Mouse (Mus musculus): ENCODE data around the gene Fgfrl1. TPM values are rescaled to one million over a fixed set of nuclear protein-coding genes. Genes with fewer than 3 reads are reported as not detected.
A peak's percentile ranks its signal among the peaks of the same experiment; 100 is the strongest.

Gene Fgfrl1
- total and polyA plus RNA-seq, 3 experiments = 17.6 to 36.5 (median 21.6) TPM

DNA sequence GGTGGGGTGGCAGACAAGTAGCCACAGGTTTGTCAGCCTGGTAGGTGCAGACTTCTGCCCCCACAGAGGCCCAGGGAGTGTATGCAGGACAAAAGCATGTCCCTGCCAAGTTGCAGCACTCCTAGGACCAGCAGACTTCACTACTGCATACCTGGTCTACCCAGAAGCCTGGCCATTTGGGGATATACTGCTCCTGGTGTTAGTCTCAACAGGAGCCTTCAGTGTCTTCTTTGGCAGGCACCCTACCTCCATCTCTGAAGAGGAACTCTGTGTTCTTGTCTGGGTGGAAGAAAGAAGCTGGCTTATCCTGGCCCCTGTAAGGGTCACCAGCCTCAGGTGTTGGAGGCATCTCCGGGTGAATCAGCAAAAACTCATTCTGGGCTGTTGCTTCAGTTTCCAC lies 23.8 kb downstream of the Fgfrl1 start:
- H3K36me3 ChIP-seq (ENCODE audit: control insufficient read depth, insufficient read depth, low read length) = no peaks in the 10 kb centered on the region
- TF ChIP-seq CTCF (IDR thresholded peaks at IDR 0.05) = no peak
- TF ChIP-seq EP300 (IDR thresholded peaks at IDR 0.05; ENCODE audit: insufficient read depth, low read depth, low read length) = no peak
- TF ChIP-seq POLR2A (IDR thresholded peaks at IDR 0.05; ENCODE audit: insufficient read depth, low read depth, low read length) = no peak
- no peak overlapping the region for H3K27ac ChIP-seq
- 74% methylated on average over 1 of the region's 1 CpGs for WGBS
- no peak overlapping the region for H3K4me3 ChIP-seq
- intact Hi-C loops (cut with DNase I) = no loop called here
- H3K9ac ChIP-seq (ENCODE audit: low read depth, low read length) = no peak overlapping the region
- H3K27me3 ChIP-seq (ENCODE audit: control insufficient read depth, insufficient read depth, low read length) = no peaks in the 10 kb centered on the region
- DNase-seq = no peak
- no peaks in the 10 kb centered on the region for H3K79me2 ChIP-seq (replicated peaks; ENCODE audit: control insufficient read depth, insufficient read depth, low read length)
- peaks cover 4% of the 10 kb centered on the region for H3K4me1 ChIP-seq (ENCODE audit: control insufficient read depth, insufficient read depth, low read length)

DNA sequence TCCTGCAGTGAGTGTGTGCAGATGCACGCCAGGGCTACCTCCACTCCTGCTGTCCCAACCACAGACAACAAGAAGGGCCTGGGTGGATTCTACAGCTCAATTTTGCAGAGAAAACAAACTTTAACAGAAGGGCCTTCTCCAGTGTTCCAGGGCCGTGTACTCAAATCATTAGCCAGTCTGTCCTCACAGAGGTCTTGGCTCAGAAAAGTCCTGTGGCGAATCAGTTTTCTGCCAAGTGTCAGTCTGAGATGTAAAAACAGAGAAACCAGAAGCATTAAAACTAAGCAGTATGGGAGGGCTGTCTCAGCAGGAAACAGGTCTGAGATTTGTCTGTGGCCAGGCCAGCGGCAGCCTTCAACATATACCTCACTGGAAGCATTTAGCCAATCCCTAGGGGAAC lies 25.9 kb downstream of the Fgfrl1 start:
- TF ChIP-seq POLR2A (IDR thresholded peaks at IDR 0.05; ENCODE audit: insufficient read depth, low read depth, low read length) (no peak), EP300 (IDR thresholded peaks at IDR 0.05; ENCODE audit: insufficient read depth, low read depth, low read length) (no peak), CTCF (IDR thresholded peaks at IDR 0.05) (no peak)
- Histone ChIP-seq H3K4me1 (ENCODE audit: control insufficient read depth, insufficient read depth, low read length) (peaks cover 4% of the 10 kb centered on the region), H3K9ac (ENCODE audit: low read depth, low read length) (no peak overlapping the region), H3K4me3 (no peak overlapping the region), H3K27me3 (ENCODE audit: control insufficient read depth, insufficient read depth, low read length) (no peaks in the 10 kb centered on the region), H3K36me3 (ENCODE audit: control insufficient read depth, insufficient read depth, low read length) (no peaks in the 10 kb centered on the region), H3K79me2 (replicated peaks; ENCODE audit: control insufficient read depth, insufficient read depth, low read length) (no peaks in the 10 kb centered on the region), H3K27ac (no peak overlapping the region)
- no peak for DNase-seq
- WGBS = 54% methylated on average over 4 of the region's 4 CpGs
- intact Hi-C loops (cut with DNase I) = no loop called here

DNA sequence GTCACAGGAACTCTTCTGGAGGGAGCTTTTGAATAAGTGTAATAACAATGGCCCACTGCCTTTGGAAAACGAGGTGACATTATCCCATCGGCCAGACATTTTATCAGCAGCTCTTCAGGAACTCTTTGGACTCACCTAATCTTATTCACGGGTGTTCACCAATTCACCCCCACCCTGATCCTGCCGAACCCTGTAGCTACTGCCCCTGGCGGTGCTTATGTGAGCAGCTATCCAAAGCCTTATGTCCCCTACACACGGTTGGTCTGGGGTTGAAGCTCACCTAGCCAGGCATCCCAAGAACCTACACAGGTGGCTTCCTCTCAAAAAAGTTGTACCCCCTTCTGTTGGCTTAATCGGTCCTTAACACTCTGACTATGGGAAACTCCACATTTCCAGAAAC lies 27.6 kb downstream of the Fgfrl1 start:
- 44% methylated on average over 7 of the region's 7 CpGs for WGBS
- H3K4me1 ChIP-seq (ENCODE audit: control insufficient read depth, insufficient read depth, low read length) = no peaks in the 10 kb centered on the region
- no peaks in the 10 kb centered on the region for H3K36me3 ChIP-seq (ENCODE audit: control insufficient read depth, insufficient read depth, low read length)
- H3K27me3 ChIP-seq (ENCODE audit: control insufficient read depth, insufficient read depth, low read length) = no peaks in the 10 kb centered on the region
- H3K27ac ChIP-seq = no peak overlapping the region
- no peak for DNase-seq
- no peaks in the 10 kb centered on the region for H3K79me2 ChIP-seq (replicated peaks; ENCODE audit: control insufficient read depth, insufficient read depth, low read length)
- no peak overlapping the region for H3K4me3 ChIP-seq
- intact Hi-C loops (cut with DNase I) = no loop called here
- no peak for TF ChIP-seq POLR2A (IDR thresholded peaks at IDR 0.05; ENCODE audit: insufficient read depth, low read depth, low read length)
- no peak for TF ChIP-seq EP300 (IDR thresholded peaks at IDR 0.05; ENCODE audit: insufficient read depth, low read depth, low read length)
- TF ChIP-seq CTCF (IDR thresholded peaks at IDR 0.05) = no peak
- no peak overlapping the region for H3K9ac ChIP-seq (ENCODE audit: low read depth, low read length)

DNA sequence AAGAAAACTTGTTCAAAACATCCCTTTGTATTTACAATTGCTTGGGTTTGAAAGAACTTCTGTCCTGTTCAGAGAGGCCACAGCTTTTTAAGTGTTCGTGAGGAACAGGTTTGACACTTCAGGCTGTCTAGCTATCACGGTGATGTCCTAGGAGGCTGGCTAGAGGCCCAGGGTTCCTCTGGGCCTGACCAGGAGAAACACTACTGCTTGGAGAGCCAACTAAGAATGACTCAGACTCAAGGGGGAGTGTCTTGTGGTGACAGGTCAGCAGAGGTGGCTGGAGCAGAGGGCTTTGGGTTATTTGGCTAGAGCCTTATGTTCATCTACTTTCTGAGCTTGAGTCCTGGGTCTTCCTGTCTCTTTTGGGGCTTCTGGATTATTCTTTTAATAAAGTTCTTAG lies 31.8 kb downstream of the Fgfrl1 start:
- no peaks in the 10 kb centered on the region for H3K4me1 ChIP-seq (ENCODE audit: control insufficient read depth, insufficient read depth, low read length)
- no peak overlapping the region for H3K9ac ChIP-seq (ENCODE audit: low read depth, low read length)
- WGBS = 9% methylated on average over 2 of the region's 2 CpGs
- H3K27me3 ChIP-seq (ENCODE audit: control insufficient read depth, insufficient read depth, low read length) = no peaks in the 10 kb centered on the region
- intact Hi-C loops (cut with DNase I) = no loop called here
- H3K79me2 ChIP-seq (replicated peaks; ENCODE audit: control insufficient read depth, insufficient read depth, low read length) = no peaks in the 10 kb centered on the region
- H3K4me3 ChIP-seq = no peak overlapping the region
- DNase-seq = no peak
- H3K27ac ChIP-seq = no peak overlapping the region
- H3K36me3 ChIP-seq (ENCODE audit: control insufficient read depth, insufficient read depth, low read length) = no peaks in the 10 kb centered on the region
- TF ChIP-seq POLR2A (IDR thresholded peaks at IDR 0.05; ENCODE audit: insufficient read depth, low read depth, low read length) (no peak), EP300 (IDR thresholded peaks at IDR 0.05; ENCODE audit: insufficient read depth, low read depth, low read length) (no peak), CTCF (IDR thresholded peaks at IDR 0.05) (no peak)

DNA sequence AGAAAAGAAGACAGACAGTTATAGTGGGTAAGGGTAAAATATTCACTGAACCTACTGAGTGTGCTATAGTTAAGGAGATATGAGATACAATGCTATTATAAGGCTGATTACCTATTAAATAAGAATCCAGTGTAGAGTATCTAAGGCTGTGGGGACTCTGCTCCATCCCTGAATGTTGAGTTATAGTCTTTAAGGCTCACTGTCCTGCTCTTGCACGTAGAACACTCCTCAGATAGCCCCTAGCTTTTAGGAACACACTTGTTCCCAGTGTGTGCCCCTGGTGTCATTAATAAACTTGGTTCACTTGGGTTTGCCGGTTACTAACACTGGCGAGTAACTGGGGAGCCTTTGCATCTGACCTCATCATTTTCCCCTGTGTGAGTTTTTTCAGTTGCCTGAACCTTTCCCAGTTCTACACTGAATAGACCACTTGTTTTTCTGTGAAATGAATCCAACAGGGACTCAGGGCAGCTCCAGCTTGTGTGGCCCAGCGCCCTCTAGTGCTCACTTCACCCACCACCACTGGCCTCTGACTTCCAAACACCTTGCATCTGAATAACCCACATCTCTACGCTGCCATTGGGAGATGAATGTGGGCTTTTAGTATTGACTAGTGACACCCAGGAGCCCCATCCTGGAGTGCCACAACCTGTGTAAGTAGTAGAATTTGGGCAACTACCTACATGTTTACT lies 34.5 kb downstream of the Fgfrl1 start:
- WGBS = 18% methylated on average over 5 of the region's 5 CpGs
- H3K36me3 ChIP-seq (ENCODE audit: control insufficient read depth, insufficient read depth, low read length) = no peaks in the 10 kb centered on the region
- DNase-seq = peak; percentile 57 to 71
- H3K9ac ChIP-seq (ENCODE audit: low read depth, low read length) = no peak overlapping the region
- no peak overlapping the region for H3K27ac ChIP-seq
- no peak overlapping the region for H3K4me3 ChIP-seq
- no peaks in the 10 kb centered on the region for H3K4me1 ChIP-seq (ENCODE audit: control insufficient read depth, insufficient read depth, low read length)
- intact Hi-C loops (cut with DNase I) = loop anchor here (1.0 to 2.0 kb wide), 3 partner anchors 34 to 299 kb away; partner anchors contain the start of gene Fgfrl1
- no peaks in the 10 kb centered on the region for H3K79me2 ChIP-seq (replicated peaks; ENCODE audit: control insufficient read depth, insufficient read depth, low read length)
- 0 out of 2 replicates have a peak, but pooled peaks cover 1% of the 10 kb centered on the region for H3K27me3 ChIP-seq (ENCODE audit: control insufficient read depth, insufficient read depth, low read length)
- TF ChIP-seq CTCF (IDR thresholded peaks at IDR 0.05) (peak; percentile 91), POLR2A (IDR thresholded peaks at IDR 0.05; ENCODE audit: insufficient read depth, low read depth, low read length) (no peak), EP300 (IDR thresholded peaks at IDR 0.05; ENCODE audit: insufficient read depth, low read depth, low read length) (0 out of 2 replicates have a peak, but pooled peaks have one; percentile 36)

DNA sequence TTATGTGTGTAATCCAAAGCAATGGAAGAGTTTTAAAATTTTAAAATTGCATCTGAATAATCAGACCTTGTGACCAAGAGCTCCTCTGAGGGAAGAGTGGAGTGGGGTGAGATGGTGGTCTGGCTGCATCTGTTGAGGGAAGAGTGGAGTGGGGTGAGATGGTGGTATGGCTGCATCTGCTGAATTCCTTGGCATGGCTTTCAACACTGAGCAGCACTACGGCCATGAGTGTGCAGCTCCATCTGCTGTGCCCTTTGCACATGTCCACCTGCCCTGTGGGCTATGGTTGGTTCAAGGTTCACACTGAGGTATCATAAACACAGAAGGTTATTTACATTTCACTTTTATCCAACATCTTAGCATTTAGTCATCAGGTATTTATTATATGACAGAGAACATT lies 35.2 kb downstream of the Fgfrl1 start:
- Histone ChIP-seq H3K9ac (ENCODE audit: low read depth, low read length) (no peak overlapping the region), H3K36me3 (ENCODE audit: control insufficient read depth, insufficient read depth, low read length) (no peaks in the 10 kb centered on the region), H3K4me3 (no peak overlapping the region), H3K4me1 (ENCODE audit: control insufficient read depth, insufficient read depth, low read length) (no peaks in the 10 kb centered on the region), H3K27me3 (ENCODE audit: control insufficient read depth, insufficient read depth, low read length) (0 out of 2 replicates have a peak, but pooled peaks cover 1% of the 10 kb centered on the region), H3K27ac (no peak overlapping the region), H3K79me2 (replicated peaks; ENCODE audit: control insufficient read depth, insufficient read depth, low read length) (no peaks in the 10 kb centered on the region)
- WGBS = 69% methylated on average over 1 of the region's 1 CpGs
- no peak for DNase-seq
- TF ChIP-seq POLR2A (IDR thresholded peaks at IDR 0.05; ENCODE audit: insufficient read depth, low read depth, low read length) (no peak), CTCF (IDR thresholded peaks at IDR 0.05) (no peak), EP300 (IDR thresholded peaks at IDR 0.05; ENCODE audit: insufficient read depth, low read depth, low read length) (no peak)
- intact Hi-C loops (cut with DNase I) = loop anchor here (1.0 to 2.0 kb wide), 3 partner anchors 35 to 300 kb away; partner anchors contain the start of gene Fgfrl1

Data from heart, adult 2 months (tissue).